Mouse (Mus musculus) liver, adult 2 months (tissue): Measurements from ENCODE around the gene Myh7.

Experiments used
- CTCF ChIP-seq: fragments of 200-500 bp; IDR thresholded peaks from 2 replicates; pipeline ENCODE4 v1.5.1; 2011; ENCODE audit warnings: low read depth, low read length, control low read depth
- POLR2A ChIP-seq: fragments of 200-500 bp; IDR thresholded peaks from 2 replicates; pipeline ENCODE4 v1.6.1; 2011; ENCODE audit warnings: low read length, control low read depth; ENCODE audit not compliant: insufficient read depth; ENCODE audit errors: extremely low read depth

DNA sequence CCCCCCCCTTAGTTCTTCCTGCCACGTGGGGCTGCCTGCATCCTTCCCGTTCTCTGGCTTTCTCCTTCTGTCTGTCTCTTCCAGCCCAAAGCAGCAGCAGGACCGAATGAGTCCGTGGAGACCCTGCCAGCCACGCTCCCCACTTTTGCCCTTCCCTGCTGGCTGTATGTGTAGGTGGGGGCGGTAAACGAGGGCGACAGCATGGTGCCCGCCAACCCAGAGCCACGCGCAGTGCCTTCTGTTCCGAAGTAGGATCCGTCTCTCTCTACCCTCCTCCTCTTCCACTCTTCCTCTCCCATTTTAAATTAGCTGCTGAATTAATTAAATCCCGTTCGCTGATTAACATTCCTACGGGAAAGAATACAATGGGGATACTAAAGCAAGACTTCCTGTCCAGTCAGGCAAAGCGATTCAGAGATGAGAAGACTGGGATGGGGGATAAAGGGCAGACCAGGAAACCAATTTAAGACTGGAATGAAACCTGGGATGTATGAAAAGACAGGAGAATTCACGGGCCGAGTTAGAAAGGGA lies 38.3 kb upstream of the Myh7 start:
- TF ChIP-seq POLR2A (no peak), CTCF (no peak)
